Mouse (Mus musculus) heart, adult 11 months (tissue): ENCODE measurements around the gene Slc25a22.

Experiments used
- DNase-seq: peaks from one replicate; pipeline ENCODE4 v3.0.0; 2022

The Slc25a22 gene

GRCm38 (mm10) chr7:141433517-141434400 is 3.9 kb downstream of the Slc25a22 start:
- DNase-seq, result peak; percentile 95

DNA sequence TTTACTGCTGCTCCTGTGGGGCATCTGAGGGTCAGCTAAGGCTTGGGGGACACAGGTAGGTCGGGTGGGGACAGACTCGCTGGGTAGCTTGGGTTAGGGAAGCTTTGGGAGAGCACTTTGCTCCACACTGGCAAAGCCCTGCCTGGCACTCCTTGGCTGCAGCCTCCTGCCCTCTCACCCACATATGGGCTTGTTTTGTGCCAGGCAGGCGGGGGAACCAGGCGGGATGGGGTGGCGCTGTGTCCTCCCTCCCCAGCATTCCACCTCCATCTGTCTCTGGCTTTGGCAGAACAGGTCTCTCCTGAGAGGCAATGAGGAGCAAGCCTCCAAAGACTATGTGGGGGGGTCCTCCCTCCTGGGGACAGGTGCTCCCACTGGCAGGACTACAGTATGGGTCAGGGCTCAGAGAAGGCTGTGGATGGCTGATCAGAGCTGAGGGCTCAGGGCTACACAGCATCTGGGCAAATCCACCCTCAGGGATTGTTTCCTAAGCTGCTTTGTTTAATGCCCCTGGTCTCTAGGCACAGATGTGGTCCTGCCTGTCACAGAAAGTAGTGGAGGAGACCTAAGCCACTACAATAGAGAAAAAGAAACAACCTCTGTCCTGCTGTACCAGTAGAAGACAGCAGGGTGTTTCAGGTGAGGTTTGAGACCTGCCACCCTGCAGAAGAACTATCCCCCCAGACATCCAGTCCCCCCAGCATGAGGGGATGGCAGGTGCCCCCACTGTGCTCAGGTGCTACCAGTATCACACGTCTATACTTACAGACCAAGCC is 4.8 kb downstream of the Slc25a22 start:
- peak; percentile 98 for DNase-seq

DNA sequence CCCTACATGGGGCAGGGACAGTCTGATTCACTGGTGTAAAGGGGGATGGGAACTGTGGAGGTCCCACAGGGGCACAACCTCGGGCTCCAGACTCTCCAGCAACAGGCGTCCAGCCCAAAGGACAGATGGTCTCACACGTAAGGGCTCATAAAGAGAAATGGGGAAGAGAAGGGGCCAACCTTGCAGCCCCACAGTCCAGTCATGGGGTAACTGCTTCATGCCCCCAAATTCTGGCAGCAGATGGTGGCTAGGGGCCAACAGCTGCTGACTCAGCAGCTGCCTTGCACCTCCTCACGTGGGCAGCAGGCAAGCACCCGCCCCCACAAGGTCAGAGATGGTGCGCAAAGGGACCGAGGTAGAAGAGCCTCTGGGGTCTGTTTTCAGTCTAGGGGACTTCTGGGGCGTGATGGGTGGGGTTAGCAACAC is 5.5 kb downstream of the Slc25a22 start:
- DNase-seq, result peak; percentile 95

DNA sequence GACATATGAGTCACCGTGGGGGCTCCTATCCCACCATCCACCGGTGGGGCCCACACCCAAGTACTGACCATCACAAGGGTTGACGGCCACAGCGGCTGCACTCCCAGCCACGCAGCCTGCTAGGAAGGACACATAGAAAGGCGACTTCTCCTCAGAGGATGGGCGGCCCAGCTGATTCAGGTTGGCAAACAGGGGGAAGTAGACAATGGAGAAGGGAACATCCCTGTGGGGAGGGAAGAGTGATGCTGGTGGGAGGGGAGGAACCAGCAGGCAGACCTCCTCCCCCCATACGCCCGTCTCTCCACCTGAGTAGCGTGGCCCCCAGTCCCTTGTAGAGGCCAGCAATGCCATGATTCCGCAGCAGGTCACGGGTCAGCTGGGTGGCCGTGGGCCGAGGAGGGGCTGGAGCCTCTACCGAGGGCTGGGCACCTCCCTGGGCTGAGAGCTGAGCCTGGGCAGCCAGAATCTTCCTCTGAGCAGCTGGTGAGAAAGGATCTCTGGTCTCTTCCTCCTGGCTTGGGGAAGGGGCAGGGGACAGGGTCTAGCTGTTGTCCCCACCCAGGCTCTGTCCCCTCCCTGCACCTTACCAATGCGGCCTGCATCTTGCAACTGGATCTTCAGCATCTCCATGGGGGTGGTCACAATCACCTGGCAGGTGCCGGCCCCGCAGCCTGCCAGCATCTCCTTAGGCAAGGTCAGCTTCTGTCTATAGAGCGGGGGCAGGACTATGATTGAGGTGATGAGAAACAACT is 6.1 kb downstream of the Slc25a22 start:
- DNase-seq, result peak; percentile 91

- peak; percentile 91 for DNase-seq
Observed at GRCm38 (mm10) chr7:141430585-141431240, 7.0 kb downstream of the Slc25a22 start.

DNA sequence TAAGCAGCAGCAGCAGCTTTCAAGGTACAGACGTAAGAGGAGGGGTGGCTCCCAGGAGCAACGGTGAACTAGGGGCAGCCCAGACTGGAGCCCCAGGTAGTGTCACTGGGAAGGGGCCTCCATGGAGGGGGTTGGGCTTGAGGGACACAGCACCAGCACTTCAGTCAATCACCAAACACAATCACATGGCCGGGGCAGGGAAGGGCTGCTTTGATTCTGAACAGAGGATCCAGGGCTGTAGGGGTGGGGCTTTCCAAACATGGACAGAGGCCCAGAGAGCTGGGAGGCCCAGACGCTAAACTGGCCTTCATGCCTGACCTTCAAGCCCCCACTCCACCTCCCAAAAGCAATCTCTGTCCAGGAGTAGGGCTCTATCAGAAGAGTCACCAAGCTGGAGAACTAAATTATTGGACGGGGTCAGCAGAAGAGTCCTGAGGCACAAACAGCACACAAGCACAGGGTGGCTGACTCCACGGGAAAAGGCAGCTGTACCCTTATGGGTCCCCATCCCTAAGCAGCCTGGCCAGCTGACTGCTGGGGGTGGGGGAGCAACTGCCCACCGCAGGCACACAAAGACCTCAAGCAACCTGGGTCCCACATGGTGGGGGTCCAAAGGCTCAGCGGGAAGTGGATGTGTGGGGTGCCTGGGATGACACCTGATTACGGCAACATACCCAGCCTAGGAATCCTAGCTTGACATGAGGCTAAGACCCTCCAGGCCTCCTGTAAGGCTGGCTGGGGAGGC is 7.7 kb downstream of the Slc25a22 start:
- peak; percentile 92 for DNase-seq

GRCm38 (mm10) chr7:141429310-141429709 is 8.4 kb downstream of the Slc25a22 start, which contains the start of gene Cend1:
Gene Cend1, minus strand, starts transcription at chr7:141429491.
- peak; percentile 96 for DNase-seq

DNA sequence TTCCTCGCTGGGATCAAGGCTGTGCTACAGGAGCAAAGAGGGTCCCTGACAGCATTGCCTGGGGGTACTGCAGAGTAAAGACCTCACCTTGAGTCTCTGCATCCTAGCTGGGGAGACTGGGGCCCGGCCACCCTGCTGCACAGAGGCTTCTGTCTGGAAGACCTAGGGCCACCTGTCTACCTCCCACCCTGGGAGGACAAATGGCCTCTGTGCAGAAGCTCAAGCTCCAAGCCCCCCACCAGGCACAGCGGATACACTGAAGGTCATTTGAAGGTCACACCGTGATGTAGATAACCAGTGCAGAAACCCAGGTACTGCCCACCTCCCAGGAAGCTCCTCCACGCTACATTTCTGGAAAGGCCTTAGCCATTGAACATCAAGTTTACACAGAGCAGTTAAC is 9.0 kb downstream of the Slc25a22 start:
- DNase-seq, result no peak

GRCm38 (mm10) chr7:141426948-141427730 is 10.6 kb downstream of the Slc25a22 start:
- peak; percentile 83 for DNase-seq

GRCm38 (mm10) chr7:141423811-141424210 is 13.9 kb downstream of the Slc25a22 start:
- no peak for DNase-seq

- no peak for DNase-seq
Observed at GRCm38 (mm10) chr7:141420030-141420702, 17.5 kb downstream of the Slc25a22 start.

GRCm38 (mm10) chr7:141418970-141419369 is 18.7 kb downstream of the Slc25a22 start:
- DNase-seq, result peak; percentile 91

GRCm38 (mm10) chr7:141417731-141418681 is 19.7 kb downstream of the Slc25a22 start:
- peak; percentile 84 for DNase-seq

GRCm38 (mm10) chr7:141416144-141416841 is 21.4 kb downstream of the Slc25a22 start:
- peak; percentile 87 for DNase-seq

DNA sequence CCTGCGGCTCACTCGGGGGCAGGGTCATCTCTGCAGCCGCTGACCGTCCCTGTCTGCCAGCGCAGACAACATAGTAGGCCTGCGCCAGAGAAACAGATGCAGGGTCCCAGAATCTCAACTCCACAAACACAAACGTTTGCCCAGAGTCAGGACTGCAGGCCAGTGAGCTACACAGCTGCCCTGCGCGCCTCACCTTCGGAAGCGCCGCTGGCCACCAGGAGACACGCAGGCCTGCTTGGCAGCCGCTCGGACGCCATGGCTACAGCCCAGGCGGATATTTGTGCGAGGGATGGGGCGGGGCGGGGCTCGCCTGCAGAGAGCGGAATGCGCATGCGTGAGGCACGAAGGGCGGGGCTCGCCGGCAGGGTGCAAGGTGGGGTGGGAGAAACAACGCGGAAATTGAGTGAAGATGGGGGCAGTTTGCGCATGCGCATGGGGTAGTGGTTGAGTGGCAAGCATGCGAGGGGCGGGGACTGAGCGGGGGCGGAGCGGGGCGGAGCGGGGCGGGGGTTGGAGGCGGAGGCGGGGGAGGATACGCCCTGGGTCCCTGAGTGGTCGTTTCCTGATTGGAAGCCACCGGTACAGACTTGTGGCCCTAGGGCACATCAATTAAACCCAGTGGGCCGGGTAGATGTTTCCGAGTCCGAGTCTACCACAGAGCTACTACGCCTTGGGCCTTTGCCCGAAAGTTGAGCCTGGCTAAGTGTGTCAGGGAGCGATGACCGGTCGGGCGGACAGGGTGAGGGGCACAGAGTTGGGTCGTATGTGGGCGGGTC is 23.7 kb downstream of the Slc25a22 start, which contains the start of gene Gatd1:
TSS of gene Gatd1 (minus strand) at position 328 of the 776 bp plus-strand sequence.
- DNase-seq, result peak; percentile 100

- peak; percentile 95 for DNase-seq
Observed at GRCm38 (mm10) chr7:141413331-141413730, 24.4 kb downstream of the Slc25a22 start.

DNA sequence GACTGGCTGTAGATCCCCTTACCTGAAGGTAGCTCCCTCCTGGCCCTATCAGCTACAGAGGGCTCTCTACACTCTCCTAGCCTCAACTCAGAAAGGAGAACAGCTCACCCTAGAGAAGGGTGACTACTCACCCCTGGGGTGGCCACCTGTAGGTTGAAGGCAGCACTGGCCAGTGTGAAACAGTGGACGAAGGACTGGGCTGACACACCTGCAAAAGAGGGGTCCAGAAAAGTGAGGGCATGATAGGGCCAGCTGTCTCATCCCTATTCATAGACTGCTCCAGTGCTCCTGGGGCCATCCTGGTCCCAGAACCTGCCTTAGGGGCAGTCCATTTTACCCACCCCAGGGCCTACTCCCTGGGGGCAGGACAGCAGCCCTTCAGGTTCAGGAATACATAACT is 26.0 kb downstream of the Slc25a22 start:
- peak; percentile 92 for DNase-seq
